Mouse (Mus musculus): Measurements from ENCODE around the gene Kxd1.

DNA sequence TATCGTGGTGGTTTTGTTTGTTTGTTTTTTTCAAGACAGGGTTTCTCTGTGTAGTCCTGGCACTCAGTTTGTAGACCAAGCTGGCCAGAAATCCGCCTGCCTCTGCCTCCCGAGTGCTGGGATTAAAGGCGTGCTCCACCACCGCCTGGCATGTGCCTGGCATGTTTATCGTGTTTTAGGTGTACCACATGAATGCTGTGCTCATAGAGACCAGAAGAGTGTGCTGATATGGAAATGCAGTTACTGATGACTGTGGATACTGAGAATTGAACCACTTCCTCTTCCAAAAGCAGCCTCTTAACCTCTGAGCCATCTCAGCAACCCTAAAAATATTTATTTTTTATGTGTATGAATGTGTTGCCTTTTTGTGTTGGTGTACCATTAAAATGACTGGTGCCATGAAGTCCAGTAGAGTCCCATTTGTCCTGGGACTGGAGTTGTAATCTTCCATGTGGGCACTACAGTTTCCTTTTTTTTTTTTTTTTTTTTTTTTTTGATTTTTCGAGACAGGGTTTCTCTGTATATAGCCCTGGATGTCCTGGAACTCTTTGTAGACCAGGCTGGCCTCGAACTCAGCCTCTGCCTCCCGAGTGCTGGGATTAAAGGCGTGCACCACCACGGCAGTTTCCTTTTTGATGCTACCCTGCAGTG, 15.4 kb downstream of the Kxd1 start:
- TF ChIP-seq GATA1 (IDR thresholded peaks at IDR 0.05; ENCODE audit: borderline replicate concordance, low read length), result no peak
- TF ChIP-seq FLI1 (IDR thresholded peaks at IDR 0.05; ENCODE audit: low read length), result no peak

All from megakaryocyte, embryonic 14.5 days (primary cell).